Mouse (Mus musculus) ovary, postnatal 10 days (tissue): ENCODE results near the gene Gm20388.

Source experiments
- DNase-seq: peaks from one replicate; pipeline ENCODE4 v3.0.0; 2022; ENCODE audit warnings: low spot score

The Gm20388 gene

DNA sequence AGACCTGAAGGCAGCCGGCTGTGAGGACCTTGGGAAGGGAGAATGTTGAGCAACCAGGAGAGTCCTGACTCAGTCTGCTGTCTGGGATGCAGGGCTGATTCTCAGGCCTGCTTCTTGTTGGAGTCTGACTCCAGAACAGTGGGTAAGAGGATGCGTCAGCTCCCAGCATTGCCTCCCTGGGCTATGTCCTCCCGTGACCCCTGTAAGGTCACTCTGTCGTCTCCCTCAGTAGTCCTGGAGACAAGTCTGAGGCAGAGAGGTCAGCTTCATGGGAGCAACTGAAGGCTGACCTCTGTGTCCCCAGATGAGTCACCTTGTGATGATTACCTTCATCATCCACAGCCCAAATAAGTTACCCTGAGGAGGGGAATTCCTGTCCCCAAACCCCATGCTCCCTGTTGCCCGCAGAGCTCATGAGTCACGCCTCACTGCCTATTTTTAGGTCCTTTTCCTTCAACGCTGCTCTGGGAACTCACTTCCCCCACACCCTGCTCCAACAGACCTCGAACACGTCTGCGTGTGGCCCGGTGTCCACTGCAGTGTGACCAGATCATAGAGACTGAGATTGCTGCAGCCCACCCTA lies 2234.2 kb downstream of the Gm20388 start:
- DNase-seq: no peak

DNA sequence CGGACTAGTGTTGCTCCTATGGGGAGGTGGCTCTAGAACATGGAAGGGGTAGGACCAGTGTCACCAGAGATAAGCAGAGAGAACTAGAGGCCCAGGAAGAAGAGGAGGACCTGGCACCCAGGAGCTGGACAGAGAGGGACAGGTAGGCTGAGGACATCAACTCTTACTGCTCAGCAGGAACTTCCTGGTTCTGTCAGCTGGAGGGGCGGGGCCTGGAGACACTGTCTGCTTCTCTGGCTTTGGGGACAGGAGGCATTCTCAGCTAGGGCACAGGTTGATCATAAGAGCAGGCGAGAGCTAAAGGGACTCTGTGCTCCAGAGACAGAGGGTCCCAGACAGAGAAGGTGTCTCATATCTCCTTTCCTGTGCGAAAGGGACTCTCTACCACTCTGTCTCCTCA lies 2238.4 kb downstream of the Gm20388 start:
- DNase-seq: no peak

DNA sequence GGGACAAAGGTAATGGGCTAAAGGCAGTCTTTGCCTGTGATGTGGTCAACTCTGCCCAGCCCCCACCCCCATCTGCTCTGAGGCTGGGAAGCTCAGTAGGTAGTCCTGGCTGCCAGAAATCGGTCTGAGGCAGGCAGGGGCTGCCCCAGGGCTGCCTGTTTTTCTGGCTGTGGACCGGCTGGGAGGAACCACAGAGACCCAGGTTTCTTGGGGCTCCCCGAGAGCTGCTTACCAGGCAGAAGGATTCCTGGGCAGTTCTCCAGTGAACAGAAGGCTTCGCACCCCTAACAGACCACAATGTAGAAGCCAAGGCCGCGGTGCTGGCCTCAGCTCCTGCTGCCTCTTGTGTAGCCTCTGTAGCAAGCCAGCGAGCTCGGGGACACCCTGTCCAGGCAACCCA lies 2239.0 kb downstream of the Gm20388 start:
- DNase-seq: no peak

DNA sequence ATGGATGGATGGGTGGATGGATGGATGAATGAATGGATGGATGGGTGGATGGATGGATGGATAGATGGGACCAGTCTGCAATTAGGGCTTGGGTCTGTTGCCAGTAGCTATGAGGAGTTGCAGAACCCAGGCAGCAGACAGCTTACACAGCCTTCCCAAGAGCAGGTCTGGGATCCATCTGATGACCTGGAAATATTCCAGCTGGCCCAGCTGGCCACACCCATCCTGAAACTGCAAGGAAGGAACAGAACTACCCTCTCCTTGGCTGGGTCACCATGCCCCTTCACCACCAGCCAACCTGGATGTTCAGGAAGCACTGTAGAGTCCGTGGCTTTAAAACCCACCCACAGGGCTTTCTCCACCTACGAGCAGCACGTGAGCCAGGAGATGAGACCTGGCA lies 2240.9 kb downstream of the Gm20388 start:
- DNase-seq: no peak

DNA sequence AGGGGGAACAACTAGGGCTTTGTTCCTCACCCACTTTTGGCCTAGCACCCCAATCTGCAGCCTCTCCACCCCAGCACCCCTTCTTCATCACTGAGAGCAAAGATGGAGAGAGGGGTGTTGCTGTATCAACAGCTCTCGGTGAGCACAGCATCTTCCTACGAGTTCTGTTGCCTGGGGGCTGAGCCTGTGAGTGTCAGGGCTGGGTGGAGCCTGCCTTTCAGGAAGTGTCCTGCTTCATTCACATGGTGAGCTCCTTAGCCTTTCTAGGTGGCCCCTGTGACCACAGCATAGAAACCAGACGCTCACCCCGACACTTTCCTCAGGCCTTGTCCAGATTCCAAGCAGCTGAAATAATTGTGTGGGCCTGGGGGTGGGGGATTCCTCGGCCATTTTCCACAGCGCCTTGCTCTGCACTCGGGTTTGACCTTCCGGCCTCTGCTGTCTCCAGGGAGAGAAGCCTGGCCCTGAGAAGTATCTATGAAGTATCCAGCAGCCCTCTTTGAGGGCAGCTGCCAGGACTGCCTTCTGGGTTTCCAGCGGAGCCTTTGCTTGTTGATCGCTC lies 2244.5 kb downstream of the Gm20388 start:
- no peak for DNase-seq

DNA sequence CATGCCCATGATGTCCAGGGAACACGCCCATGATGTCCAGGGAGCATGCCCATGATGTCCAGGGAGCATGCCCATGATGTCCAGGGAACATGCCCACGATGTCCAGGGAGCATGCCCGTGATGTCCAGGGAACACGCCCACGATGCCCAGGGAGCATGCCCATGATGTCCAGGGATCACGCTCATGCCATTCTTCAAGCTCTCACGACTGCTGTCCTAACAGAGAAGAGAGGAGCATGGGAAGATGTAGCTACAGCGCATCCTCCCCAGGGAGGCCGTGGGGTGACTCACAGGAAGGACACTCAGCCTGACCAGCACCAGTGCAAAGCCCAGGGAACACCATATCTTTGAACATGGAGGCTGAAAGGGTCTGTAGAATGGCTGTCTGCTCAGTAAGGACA lies 2245.3 kb downstream of the Gm20388 start:
- DNase-seq: no peak

DNA sequence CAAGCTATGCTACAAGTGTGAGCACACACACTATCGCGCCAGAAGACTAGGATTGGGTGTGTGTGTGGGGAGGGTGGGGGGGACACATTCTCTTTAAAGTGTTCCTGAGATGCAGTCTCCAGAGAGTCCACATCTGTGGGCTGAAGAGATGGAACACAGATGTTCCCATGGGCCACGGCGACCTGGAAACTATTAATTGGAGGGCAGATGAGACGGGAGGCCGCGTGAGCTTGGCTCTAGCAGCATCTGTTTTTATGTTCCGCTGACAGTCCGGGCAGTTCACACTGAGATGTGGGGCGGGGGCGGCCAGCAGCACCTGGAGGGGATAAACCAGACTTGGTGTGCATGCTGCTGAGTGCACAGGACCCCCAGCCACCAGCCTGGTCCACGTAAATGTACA lies 2247.0 kb downstream of the Gm20388 start:
- DNase-seq: no peak

DNA sequence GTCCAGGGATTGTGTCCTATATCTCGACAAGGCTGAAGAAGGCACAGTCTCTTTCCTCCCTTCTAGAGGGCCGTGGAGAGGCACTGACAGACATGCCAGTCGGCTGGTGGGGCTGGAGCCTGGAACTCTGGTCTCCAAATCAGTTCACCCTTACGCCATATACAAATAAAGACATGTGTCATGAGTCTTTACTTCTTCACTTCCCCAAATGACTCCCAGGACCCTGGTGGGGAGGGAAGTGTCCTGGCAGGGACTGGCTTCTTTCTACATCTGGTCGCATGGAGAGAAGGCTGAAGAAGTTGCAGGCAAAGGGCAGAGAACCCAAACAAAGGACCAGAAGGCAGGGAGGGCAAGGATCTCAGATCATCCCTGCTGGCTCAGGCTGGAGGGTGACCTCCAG lies 2249.5 kb downstream of the Gm20388 start:
- no peak for DNase-seq

DNA sequence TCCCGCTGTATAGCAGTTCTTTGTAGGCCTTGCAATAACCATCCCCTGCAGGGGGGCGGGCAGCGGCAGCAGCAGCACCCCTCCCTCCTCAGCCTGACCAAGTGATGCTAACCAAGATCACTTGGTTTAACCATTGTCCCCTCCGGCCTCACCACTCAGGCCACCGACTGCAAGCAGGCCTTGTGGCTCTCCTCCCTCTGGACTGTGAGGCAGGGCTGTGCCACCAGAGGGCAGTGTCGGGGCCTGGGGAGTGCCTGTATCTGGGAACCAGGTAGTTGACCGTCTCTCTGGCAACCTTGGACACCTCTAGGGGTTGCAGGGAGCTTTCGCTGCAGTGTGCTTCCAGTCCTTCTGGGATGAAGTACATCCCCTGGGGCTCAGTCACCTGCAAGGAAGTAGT lies 2252.4 kb downstream of the Gm20388 start:
- DNase-seq: peak; percentile 74

DNA sequence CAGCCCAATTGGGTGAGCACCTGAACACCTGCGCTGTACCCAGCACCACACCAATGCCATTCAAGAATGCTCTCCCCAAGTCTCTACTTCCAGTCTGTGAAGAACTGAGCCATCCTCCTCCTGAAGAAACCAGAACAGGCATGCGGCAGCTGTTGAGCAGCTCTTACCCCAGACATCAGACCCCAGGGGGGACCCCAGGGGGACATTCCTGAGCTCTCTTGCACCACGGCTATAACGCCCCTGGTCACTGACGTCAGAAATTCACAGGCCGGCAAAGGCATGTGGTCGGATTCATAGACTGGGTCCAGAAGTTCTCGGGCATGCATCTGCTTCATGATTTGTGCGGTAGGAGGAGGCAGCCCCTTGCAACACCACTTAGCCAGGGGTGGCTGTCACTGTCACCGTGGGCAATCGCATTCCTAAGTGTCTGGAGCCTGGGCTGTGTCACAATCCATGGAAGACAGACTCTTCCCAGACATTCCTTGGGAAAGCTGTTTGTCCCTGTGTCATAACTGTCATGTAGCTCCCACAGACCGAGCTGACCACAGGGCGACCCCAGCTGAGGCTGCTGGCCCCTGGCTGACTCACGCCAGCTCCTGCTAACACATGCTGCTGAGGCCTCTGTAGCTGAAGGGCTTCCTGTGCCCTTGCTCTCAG lies 2256.7 kb downstream of the Gm20388 start:
- DNase-seq: no peak

DNA sequence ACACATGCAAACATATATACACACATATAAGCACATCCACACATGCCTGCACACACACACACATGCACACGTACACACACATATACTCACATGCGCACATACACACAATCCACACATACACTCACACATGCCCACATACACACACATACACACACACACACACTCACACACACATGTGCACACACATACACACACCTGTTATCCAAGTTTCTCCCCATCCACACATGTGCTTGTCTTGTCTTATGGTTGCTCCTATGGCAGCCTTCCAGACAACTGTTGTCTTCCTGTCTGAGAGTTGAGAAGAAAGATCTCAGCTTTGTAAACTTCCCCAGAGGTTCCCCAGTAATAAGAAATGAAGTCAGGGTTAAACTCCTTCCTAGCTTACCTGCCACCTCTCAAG lies 2258.8 kb downstream of the Gm20388 start:
- no peak for DNase-seq

DNA sequence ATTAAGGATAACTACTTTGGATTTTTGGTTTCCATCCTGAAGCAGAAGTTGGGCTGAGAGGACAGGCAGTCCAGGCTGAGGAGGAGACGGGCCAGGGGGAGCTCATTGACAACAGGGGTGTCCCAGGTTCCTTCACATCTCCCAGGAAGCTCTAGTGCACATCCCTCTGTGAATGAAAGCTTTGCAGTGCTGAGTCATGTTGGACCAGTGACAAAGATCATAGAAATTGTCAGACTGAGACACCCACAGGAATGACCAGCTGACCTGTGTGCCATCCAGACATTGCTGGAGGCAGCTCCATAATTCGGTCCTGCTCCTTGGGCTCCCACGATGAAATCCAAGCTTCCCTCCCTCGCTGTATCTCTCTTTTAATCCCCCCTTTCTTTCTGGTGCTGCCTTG lies 2261.2 kb downstream of the Gm20388 start:
- DNase-seq: no peak

DNA sequence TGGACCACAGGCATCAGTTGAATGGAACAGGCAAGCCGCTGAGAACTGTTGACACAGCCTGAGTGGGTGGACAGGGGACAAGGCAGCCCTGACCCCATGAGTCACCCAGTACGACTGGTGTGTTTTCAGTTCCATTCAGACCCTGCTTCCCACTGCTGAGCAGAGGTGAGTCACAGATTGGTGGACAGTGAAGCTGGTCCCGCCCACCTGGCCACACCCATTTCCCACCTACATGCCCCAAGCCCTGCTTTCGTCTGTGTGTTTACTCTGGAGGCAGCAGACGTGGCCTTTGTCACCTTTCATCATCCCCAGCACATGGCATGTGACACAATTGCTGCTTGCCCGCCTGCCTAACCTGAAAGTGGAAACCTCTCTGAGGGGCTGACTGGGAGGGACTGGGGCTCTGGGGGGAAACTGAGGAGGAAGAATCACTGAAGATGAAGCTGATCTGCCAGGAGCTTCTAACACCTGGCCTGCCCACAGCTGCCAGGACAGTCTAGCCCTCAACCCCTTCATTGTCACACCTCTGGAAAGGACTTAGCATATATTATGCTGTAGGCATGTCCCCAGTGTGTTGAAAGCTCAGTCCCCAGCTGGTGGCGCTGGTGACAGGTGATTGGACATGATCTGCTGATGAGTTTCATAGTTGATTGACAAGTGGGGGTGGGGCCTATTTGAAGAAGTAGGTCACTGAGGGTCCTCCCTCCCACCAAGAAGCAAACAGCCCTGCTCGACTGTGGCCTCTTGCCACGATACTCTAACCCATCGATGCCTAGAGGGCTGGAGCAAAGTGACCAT lies 2263.7 kb downstream of the Gm20388 start:
- no peak for DNase-seq

DNA sequence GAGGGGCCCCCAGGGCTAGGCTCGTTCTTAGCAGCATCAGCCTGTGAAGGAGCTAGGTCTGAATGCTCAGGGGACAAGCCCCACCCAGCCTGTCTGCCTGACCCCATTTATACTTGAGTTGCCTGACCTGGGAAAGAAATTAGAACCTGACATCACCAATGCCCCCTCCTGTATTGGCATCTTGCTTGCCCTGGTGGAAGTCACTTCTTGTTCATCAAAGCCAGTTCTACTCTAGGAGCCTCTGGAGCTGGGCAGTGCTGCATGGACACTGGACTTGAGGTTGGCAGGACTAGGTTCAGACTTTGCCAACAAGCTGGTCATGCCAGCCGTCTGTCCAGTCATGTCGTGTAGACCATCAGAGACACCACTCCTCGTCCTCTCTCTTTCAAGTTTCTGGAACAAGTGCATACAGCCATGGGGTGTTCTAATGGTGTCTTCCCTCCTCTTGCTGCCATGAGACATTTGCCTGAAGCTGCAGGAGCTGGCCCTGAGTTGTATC lies 2267.8 kb downstream of the Gm20388 start:
- DNase-seq: no peak

DNA sequence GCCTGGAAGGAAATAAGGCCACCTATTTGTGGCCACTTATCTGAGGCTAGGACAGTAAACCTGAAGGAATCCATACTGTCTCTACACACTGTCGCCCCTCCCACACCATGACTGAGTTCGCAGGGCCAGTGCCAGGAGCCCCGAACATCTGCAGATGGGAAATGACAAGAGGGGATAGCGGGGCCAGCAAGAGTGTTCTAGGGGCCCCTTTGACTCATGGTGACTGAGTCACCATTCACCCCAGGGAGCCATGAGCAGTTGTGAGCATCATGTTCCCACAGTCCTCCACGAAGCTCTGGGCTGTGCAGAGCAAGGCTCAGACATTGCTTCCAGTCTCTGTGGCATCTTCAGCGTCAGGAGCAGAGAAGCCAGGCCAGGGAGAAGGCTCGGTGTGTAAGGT lies 2268.7 kb downstream of the Gm20388 start:
- DNase-seq: no peak

DNA sequence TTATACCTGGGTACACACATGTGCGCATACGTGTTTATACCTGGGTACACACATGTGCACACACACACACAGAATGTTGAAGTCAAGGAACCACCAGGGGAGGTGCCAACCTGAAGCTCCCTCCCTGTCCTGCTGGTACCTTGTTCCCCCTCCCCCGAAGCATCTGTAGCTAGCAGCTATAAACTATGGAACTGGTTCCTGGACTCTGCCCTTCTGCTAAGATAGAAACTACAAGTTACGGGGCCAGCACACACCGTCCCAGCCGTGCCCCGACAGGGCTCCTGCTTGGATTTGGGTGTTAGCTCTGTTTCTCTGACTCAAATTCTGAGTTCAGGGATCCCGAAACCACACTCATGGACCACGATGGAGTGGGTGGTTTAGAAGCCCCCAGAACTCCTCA lies 2269.5 kb downstream of the Gm20388 start:
- DNase-seq: no peak

DNA sequence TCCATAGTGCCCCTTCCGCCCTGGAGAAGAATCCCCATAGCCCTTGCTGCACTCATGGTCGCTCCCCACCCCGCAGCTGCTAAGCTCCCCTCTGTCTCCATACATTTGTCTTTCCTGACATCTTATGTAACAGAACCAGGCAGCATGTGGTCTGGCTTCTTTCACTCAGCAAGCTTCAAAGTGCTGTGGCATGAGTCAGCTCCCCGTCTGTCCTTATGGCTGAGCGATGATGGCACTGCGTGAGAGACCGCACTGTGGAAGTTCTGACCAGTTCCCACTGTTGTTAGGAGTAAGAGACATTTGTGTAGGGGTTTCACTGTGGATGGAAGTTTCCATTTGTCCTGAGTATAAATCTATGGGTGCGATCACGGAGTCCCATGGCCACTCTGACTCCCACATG lies 2270.8 kb downstream of the Gm20388 start:
- no peak for DNase-seq

DNA sequence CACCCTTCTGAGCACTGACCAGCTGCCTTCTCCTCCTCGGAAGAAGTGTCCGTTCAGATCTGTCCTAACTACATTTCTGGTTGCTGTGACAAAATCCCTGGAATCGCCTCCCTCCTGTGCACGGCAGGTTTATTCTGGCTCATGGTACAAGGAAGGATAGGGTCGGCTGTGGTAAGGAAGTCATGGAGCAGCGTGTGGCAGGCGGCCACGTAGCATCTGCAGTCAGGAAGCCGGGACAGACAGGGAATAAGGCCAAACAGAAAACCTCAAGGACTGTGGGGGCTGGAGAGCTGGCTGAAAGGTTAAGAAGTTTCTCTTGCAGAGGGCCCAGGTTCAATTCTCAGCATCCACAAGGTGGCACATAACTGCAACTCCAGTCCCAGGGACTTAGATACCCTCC lies 2271.3 kb downstream of the Gm20388 start:
- peak; percentile 21 for DNase-seq

DNA sequence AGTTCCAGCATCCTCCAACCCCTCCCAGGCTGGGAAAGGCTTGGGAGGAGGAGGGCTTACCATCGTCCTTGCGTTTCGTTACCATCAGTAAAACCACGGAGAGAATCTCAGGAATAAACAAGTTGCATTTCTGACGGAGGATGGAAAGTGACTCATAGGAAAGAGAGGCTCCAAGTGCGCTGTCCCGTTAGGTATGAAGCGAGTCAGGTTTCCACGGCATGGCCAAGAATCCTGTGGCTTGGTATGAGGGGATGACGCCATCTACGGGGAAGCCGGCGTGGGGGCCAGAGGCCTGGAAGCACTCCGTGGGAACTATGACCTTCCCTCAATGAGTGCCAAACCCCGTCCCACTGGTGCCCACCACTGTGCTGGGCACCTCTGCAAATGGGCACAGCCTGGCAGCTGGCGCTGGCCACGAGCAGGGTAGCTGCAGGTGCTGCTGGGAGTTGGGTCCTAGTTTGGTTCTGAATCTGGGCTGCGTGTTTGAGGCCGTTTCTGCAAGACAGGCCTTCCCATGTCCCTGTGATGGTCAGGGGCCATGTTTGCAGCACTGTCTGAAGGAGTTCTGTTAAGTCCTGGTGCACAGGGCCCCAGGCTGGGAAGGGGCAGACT lies 2275.8 kb downstream of the Gm20388 start:
- DNase-seq: no peak

DNA sequence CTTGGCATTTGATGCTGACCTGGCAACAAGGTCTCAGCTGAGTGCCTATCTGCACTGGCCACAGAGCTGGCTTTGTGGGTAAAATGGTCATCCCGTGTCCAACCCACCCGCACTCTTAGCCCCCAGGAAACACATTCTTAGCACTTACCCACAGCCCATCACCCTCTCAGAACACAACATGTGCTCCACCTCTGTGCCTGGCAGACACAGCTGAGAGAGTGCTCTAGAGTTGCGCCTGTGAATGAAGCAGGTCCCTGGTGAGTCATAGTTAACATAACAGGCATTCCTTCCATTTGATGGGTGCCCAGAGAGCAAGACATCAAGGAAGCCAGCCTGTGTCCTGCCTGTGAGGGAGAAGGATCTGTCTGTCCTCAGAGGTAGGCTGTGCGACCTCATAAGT lies 2276.6 kb downstream of the Gm20388 start:
- DNase-seq: no peak

DNA sequence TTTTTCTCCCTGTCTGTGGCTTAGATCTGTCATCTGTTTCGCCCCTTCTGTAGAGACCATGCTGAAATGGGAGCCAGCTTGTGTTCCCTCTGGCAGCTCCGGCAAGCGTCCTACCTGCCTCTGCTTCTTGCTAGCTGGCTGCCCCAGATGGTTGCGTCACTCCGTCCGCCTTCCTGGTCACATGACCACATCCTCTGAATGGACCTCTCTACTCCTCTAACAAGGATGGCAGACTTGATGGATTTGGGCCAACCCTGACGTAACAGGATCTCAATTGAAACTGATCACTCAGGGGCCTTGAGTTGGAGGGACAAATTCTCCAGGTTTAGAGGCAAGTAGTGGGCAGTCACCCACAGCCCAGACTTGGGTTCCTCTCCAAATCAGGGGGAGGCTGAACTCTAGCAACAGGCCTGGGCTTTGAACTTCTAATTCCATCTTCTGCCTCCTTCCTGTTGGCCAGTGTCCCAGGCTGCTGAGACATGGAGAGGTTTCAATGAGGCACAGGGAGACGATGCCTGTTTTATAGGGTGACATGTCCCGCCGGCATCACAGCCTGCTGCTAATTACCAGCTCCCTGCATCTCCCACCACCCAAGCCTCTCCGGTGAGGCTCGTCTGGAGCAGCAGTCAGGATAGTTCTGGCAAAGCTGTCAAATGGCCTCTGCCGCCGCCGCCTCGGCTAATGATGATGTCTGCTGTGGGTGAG lies 2279.9 kb downstream of the Gm20388 start:
- no peak for DNase-seq

DNA sequence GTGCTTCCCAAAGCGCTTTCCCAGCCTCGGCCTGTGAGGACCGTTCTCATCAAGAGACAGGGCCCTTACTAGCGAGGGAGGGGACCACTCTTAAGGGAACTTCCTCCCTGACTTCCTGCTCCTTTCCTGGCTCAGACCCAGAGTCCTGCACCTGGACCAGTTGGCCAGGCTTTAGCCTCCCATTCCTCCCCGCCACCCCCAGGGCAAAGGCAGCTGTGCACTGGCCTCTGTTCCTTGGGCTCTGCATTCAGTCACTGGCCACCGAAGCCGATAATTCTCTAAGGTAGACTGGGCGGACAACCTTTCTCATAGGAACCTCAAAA lies 2280.4 kb downstream of the Gm20388 start:
- no peak for DNase-seq
